Mouse (Mus musculus): ENCODE results near the gene Hoxd12. TPM values are rescaled to one million over a fixed set of nuclear protein-coding genes. Genes with fewer than 3 reads are reported as not detected.

Gene Hoxd12
- total RNA-seq, 1 experiment from 2014 or later = not detected

DNA sequence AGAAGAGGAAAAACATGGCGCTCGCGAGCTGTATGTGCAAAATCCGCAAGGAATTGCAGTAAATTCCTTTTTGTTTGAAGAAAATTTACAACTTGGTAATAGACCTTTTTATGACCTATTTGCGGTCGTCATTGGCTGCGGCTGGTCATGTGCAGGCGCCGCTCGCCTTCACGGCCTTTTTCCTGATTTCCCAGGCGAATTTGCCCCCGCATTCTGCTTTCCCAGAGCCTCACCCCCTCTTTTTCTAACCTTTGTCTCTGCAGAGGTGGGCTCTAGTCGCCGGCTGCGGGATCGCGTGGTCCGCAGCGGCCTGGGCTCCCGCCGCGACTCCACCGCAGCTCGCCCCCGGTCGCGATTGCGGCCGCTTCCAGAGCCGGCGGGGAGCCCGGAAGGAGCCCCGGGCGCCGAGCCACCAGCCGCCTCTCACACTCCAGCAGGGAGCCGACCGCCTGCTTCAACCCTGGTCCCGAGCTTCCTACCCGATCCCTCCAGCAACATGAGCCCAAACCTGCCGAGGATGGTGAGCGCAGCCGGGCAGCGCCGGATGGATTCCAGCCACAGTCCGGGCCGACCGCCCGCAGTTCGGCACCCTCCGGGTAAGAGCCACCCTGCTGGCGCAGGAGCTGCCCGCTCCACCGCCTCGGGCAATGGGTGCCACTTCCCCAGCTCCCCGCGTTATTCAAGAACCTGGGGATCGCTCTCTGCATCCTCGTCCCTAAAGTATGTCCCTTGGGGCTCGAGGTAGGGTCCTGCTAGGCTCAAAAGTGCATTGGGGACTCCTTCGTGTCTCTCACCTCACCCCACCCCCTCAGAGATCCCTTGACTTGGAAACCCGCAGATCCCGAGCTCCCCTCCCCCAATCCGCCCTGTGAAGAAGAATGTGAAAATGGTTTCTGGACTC lies 37.2 kb downstream of the Hoxd12 start, which contains the start of the genes Hoxd3 and Hoxd4:
Gene Hoxd3 (plus strand): TSS at position 207 of the 901 bp plus-strand sequence.
Gene Hoxd4 (plus strand): TSS at position 209 of the 901 bp plus-strand sequence.
- ATAC-seq (replicated peaks in 1 of 2; ENCODE audit: insufficient read depth in 1 of 2, low FRiP score in 2 of 2, low TSS enrichment in 1 of 2, low read depth in 1 of 2, poor library complexity in 2 of 2, severe bottlenecking in 2 of 2) = no peak

DNA sequence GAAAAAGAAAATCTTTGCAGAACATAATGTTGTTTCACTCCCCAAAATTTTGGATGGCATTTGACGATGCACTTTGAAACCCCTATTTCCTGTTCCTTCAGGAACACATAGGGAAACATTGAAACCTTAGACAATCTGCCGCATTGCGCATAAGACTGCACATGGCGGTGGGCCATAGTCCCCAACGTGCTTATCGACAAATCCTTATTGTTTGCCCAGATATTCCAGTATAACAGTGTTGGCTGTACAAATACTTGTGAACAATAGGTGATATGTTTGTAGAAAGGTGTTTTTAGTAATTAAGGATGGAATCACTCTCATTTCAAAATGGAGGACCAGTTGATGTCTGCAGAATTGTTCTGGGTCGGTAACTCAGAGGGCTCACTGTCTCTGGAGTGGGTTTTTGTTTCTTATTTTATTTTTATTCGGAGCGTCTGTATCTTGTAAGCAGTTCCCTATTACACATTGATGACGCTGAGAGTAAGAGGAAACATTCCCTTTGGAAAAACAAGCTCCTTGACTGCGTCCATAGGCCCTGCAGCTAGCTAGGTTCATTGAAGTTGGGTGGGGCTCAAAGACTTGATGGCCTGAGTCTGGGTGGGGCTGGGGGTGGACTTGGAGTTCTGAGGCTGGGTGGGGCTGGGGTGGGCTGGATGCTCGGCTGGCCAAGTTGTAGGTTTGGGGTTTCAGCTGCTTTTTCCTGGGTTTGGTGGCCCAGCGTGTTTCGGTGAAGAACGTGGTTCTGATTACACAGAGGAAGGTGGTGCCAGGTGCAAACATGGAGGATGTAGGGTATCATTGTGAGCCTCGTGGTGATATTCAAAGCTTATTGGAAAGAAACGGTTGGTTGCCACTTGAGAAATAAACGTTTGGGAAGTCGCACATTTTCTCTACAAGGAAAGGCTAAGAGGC lies 38.7 kb downstream of the Hoxd12 start:
- no peak for ATAC-seq (replicated peaks in 1 of 2; ENCODE audit: insufficient read depth in 1 of 2, low FRiP score in 2 of 2, low TSS enrichment in 1 of 2, low read depth in 1 of 2, poor library complexity in 2 of 2, severe bottlenecking in 2 of 2)

DNA sequence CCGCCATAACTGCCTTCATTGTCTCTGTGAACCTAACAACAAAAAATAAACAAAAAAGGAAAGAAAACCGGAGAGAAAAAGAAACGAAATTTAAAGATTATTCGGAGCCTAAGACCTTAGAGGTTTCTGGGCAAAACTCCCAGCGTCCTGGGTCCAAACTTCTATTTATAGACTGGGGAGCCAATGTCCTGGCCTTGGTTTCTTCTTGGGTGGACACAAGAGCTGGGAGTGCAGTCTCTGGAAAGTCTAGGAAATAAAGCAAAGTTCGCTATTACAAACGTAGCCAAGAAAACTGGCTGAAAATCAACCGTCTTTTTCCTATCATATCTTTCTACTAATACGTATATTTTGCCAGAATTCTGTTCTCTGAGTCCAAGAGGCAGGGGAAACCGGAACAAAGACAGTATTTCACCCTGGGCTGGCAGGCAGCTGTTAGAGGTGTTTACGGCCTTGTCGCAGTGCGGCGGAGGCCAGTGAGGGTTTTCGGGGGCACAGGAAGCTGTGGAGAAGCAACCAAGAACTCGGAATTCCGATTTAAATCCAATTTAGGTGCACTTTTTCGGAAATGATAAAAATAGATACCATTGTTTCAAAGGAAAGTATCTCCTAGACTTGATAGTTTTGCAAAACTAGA lies 39.5 kb downstream of the Hoxd12 start:
- ATAC-seq (replicated peaks in 1 of 2; ENCODE audit: insufficient read depth in 1 of 2, low FRiP score in 2 of 2, low TSS enrichment in 1 of 2, low read depth in 1 of 2, poor library complexity in 2 of 2, severe bottlenecking in 2 of 2) = no peak

DNA sequence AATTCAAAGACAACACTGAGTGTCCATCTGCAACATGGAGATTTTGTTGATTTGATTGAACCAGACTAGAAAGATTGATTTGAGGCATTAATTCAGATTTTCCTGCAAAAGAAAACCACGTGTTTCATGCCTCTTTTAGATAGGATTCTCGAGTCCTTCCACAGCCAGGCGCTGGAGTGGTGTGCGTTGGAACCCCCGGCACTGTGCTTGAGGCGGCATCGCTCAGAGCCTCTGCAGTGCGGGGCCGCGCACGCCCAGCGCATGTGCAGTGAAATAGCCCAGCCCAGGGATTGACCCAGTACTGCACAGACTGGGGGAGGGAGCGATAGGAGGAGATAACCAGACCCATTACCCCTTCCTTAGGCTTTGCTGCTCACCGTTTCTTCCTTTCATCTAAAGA lies 40.1 kb downstream of the Hoxd12 start:
- ATAC-seq (replicated peaks in 1 of 2; ENCODE audit: insufficient read depth in 1 of 2, low FRiP score in 2 of 2, low TSS enrichment in 1 of 2, low read depth in 1 of 2, poor library complexity in 2 of 2, severe bottlenecking in 2 of 2) = no peak

DNA sequence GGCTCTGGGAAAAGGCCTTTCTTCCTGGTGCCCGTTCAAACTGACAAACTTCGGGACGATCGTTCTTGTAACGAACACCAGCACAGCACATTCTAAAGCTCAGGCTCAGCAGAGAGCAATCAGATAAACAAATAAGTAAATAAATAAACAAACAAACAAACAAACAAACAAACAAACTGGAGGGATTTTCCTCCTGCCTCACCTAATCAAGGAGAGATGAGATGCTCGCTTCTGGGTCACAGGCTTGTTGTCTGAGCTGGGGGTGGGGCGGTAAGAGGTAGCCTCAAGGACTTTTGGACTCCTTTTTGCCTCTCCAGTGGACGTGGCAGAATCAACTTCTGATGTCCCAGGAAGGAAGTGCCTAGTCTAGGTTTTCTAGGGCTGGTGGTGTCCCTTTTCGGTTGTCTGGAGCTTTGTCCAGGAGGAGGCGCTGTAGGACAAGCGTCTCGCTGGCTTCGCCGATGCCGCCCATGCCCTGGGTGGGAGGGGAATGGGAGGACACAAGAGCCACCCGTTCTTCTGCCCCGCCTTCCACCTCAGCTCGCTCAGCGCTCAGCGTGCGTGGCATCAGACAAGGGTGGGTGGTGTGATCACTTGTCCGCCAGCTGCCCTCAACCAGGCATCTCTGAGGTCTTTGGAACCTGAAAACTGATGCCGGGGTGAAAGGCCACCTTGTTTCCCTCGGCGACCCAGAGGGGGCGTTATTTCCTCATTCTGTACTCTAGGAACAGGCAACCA lies 40.9 kb downstream of the Hoxd12 start:
- ATAC-seq (replicated peaks in 1 of 2; ENCODE audit: insufficient read depth in 1 of 2, low FRiP score in 2 of 2, low TSS enrichment in 1 of 2, low read depth in 1 of 2, poor library complexity in 2 of 2, severe bottlenecking in 2 of 2) = peak; percentile 80 to 93

DNA sequence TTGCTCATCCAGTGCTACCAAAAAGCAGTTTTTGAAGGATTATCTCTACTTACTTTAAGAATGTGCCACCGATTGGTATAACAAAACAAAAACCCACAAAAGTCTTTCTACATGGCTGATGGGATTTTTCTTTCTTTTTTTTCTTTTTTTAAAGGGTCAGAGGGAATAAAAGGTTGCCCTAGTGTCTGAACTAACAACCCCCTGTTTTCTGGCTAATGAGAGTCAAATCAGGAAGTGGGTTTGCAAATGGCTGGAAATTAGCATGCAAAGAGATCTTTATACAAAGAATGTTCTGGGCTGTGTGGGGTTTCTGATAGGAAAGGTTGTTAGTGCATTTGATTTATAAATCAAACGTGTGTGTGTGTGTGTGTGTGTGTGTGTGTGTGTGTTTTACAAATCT lies 45.6 kb downstream of the Hoxd12 start:
- ATAC-seq (replicated peaks in 1 of 2; ENCODE audit: insufficient read depth in 1 of 2, low FRiP score in 2 of 2, low TSS enrichment in 1 of 2, low read depth in 1 of 2, poor library complexity in 2 of 2, severe bottlenecking in 2 of 2) = no peak

DNA sequence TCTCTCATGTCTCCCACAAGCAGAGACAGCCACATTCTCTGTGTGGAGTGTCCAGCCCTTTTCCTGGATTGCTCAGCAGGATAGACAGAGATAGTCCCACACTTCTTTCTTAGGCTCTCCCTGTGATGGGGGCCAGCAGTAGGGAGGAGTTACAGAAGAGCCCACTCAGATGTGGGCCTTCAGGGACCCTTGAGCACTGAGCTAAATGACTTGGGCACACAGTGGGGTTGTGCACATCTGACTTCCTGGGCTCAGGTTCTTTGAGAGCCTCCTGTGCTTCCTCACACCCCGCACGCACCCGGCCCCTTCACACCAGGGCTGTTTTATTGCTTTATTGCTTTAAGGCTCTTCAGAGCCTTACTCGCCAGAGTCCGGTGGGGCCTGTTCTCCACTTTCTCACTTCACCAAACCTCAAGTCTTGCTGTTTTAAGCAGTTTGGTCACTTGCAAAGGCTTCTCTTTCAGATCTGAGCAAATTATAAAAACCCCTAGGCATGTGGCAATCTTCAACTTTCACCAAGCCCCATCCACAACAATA lies 46.2 kb downstream of the Hoxd12 start:
- ATAC-seq (replicated peaks in 1 of 2; ENCODE audit: insufficient read depth in 1 of 2, low FRiP score in 2 of 2, low TSS enrichment in 1 of 2, low read depth in 1 of 2, poor library complexity in 2 of 2, severe bottlenecking in 2 of 2) = no peak

DNA sequence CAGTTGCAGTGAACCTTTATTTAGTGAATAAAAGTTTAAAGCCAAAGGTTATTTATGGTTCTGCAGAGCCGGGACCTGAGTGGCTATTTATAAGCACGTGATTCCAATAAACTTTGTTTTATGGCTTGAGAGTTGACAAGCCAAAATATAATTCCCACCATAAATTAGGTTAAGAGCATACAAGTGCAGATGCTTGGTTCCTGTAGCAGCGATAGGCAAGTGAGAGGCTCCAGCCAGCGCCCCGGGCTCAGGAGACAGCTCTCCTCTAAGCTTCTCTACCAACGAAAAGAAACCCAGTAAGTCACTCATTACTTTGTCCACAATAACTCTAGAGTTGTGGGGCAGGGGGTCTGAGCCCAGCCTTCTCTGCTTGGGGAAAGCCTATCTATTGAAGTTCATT lies 47.1 kb downstream of the Hoxd12 start:
- no peak for ATAC-seq (replicated peaks in 1 of 2; ENCODE audit: insufficient read depth in 1 of 2, low FRiP score in 2 of 2, low TSS enrichment in 1 of 2, low read depth in 1 of 2, poor library complexity in 2 of 2, severe bottlenecking in 2 of 2)

DNA sequence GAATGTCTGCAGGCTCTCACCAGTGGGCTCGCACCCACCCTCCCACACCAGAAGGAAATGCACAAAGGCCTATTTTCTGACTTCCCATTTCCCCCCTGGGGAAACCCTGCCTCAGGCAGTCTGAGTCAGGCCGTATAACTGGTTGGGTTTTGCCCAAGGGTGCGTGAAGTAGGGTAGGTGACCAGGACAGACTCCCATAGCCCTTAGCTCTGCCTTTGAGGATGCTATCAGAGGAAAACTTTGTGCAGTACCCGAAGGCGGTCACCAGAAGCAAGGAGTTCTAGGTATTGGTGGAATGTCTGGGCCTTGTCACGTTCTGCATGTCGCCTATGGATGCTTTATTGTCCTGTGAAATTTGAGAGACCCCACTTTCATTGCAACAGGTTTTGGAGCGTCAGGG lies 48.1 kb downstream of the Hoxd12 start:
- ATAC-seq (replicated peaks in 1 of 2; ENCODE audit: insufficient read depth in 1 of 2, low FRiP score in 2 of 2, low TSS enrichment in 1 of 2, low read depth in 1 of 2, poor library complexity in 2 of 2, severe bottlenecking in 2 of 2) = no peak

DNA sequence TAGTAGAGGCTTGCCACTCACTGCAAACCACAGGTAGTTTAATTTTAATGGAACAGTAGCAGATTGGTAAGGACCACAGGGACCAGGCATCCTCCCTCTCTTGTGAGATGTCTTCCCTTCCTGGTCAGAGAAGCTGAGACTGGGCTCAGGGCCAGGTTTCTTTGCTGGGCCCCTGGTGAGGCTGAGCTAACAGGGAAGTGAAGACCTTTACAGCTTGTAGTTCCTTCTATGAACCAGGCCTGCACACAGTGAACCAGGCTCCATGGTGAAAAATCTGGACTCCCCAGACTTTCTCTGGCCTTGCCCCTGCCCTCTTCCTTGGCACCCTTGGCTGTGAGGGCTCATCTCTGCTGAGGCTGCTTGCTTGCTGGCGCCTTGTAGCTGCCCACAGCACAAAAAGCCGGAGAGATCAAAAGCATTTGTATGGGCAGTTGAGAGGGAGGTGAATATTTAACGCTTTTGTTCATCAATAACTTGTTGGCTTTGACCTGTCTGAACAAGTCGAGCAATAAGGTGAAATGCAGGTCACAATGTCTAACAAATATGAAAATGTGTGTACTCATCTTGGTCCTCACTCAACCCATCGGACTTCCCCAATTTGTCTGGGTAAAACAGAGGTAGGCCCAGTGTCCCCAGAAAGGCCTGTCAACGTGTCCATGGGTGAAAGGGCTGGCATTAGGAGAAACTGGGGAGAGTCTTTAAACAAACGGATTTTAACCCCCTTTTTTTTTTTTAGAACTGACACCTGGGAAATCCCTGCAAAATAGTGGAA lies 49.6 kb downstream of the Hoxd12 start:
- no peak; a peak in 1 of 4 replicates for ATAC-seq (replicated peaks in 1 of 2; ENCODE audit: insufficient read depth in 1 of 2, low FRiP score in 2 of 2, low TSS enrichment in 1 of 2, low read depth in 1 of 2, poor library complexity in 2 of 2, severe bottlenecking in 2 of 2)

DNA sequence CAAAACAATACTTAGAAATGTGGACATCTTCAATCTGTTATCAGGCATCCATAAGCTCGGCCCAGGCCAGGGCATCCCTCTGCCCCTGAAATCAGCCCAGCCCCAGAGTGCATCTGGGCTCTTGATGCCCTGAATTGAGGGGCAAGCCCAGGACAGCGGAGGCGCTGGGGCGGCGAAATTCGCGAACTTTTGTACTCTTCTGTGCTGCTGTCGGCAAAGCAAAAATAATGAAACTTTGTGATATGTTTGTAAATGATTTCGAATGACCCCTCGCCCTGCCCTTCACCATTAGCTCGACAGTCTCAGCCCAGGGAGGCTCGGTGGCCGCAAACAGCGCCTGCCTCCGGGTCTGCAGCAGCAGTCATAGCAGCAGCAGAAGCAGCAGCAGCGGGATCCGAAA lies 50.4 kb downstream of the Hoxd12 start:
- no peak for ATAC-seq (replicated peaks in 1 of 2; ENCODE audit: insufficient read depth in 1 of 2, low FRiP score in 2 of 2, low TSS enrichment in 1 of 2, low read depth in 1 of 2, poor library complexity in 2 of 2, severe bottlenecking in 2 of 2)

DNA sequence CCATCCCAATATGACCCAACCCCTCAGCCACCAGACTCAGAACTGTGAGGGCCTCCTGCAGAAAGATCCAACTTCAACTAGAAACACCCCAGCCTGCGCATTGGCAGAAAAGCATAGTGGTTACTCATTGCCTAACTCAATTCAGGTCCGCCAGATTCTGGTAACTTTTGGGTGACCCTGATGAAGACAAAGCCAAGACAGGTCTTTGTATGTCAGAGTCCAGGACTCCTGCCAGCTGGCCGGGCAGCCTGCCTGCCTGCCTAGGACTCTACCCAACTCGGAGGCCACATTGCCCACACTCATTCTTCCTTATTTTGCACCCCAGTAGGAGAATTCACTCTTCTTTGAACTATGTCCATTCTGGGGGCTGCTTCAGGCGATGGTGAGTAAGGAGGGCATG lies 51.7 kb downstream of the Hoxd12 start, which contains the start of gene Gm28230:
Gene Gm28230 (plus strand): TSS at position 178 of the 400 bp plus-strand sequence.
- ATAC-seq (replicated peaks in 1 of 2; ENCODE audit: insufficient read depth in 1 of 2, low FRiP score in 2 of 2, low TSS enrichment in 1 of 2, low read depth in 1 of 2, poor library complexity in 2 of 2, severe bottlenecking in 2 of 2) = no peak

DNA sequence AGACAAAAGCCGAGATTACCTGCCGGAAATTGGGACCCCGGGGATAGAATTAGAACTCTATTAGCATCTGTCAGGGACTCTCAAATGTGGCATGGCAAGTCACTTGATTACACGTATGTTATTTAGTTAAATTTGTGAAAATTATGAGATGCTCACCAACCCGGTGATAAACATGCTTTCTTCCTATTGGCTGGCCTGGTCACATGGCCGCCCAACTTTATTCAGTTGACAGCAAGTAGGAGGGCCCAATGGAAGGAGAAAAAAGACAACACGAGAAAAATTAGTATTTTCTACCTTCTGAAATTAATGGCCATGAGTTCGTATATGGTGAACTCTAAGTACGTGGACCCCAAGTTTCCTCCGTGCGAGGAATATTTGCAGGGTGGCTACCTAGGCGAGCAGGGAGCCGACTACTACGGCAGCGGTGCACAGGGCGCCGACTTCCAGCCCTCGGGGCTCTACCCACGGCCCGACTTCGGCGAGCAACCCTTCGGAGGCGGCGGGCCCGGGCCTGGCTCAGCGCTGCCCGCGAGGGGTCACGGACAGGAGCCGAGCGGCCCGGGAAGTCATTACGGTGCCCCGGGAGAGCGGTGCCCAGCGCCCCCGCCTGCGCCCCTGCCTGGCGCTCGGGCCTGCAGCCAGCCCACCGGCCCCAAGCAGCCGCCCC lies 52.3 kb downstream of the Hoxd12 start:
- ATAC-seq (replicated peaks in 1 of 2; ENCODE audit: insufficient read depth in 1 of 2, low FRiP score in 2 of 2, low TSS enrichment in 1 of 2, low read depth in 1 of 2, poor library complexity in 2 of 2, severe bottlenecking in 2 of 2) = no peak
